Mouse (Mus musculus): ENCODE measurements around the gene Ugt1a1. TPM values are rescaled to one million over a fixed set of nuclear protein-coding genes. Genes with fewer than 3 reads are reported as not detected.

Ugt1a1 gene
- polyA plus RNA-seq, 1 experiment from 2014 or later = 1.2 TPM

GRCm38 (mm10) chr1:88240579-88240978, 28.8 kb downstream of the Ugt1a1 start:
- WGBS = 70% methylated on average over 4 of the region's 4 CpGs

GRCm38 (mm10) chr1:88243861-88244260, 32.1 kb downstream of the Ugt1a1 start:
- H3K27ac ChIP-seq = no peak overlapping the region
- no peaks in the 10 kb centered on the region for H3K4me1 ChIP-seq
- H3K9me3 ChIP-seq (replicated peaks) = peaks cover 64% of the 10 kb centered on the region
- WGBS = 63% methylated on average over 5 of the region's 5 CpGs
- no peaks in the 10 kb centered on the region for H3K27me3 ChIP-seq
- H3K4me2 ChIP-seq = no peak overlapping the region
- H3K4me3 ChIP-seq (replicated peaks) = no peak overlapping the region
- no peak overlapping the region for H3K9ac ChIP-seq
- no peak for ATAC-seq (replicated peaks; ENCODE audit: low FRiP score)
- H3K36me3 ChIP-seq = no peaks in the 10 kb centered on the region

More at GRCm38 (mm10) chr1:88240579-88240978, 28.8 kb downstream of the Ugt1a1 start:
- ATAC-seq (replicated peaks; ENCODE audit: low FRiP score) = no peak; the same call in 1 of the 2 replicates
- Histone ChIP-seq H3K27ac (no peak overlapping the region), H3K9me3 (replicated peaks) (peaks cover 72% of the 10 kb centered on the region), H3K9ac (no peak overlapping the region), H3K4me1 (no peaks in the 10 kb centered on the region), H3K27me3 (no peaks in the 10 kb centered on the region), H3K36me3 (no peaks in the 10 kb centered on the region), H3K4me2 (no peak overlapping the region), H3K4me3 (replicated peaks) (no peak overlapping the region)

- WGBS = 77% methylated on average over 6 of the region's 6 CpGs
- no peaks in the 10 kb centered on the region for H3K4me1 ChIP-seq
- no peaks in the 10 kb centered on the region for H3K27me3 ChIP-seq
- H3K9ac ChIP-seq = no peak overlapping the region
- no peak overlapping the region for H3K4me3 ChIP-seq (replicated peaks)
- no peaks in the 10 kb centered on the region for H3K36me3 ChIP-seq
- ATAC-seq (replicated peaks; ENCODE audit: low FRiP score) = no peak
- H3K9me3 ChIP-seq (replicated peaks) = peaks cover 65% of the 10 kb centered on the region
- H3K27ac ChIP-seq = no peak overlapping the region
- H3K4me2 ChIP-seq = no peak overlapping the region
Measured at GRCm38 (mm10) chr1:88245881-88246280, 34.1 kb downstream of the Ugt1a1 start.

- Histone ChIP-seq H3K27ac (no peak overlapping the region), H3K4me1 (no peaks in the 10 kb centered on the region), H3K36me3 (no peaks in the 10 kb centered on the region), H3K4me2 (no peak overlapping the region), H3K4me3 (replicated peaks) (no peak overlapping the region), H3K9me3 (replicated peaks) (peaks cover 67% of the 10 kb centered on the region), H3K9ac (no peak overlapping the region), H3K27me3 (no peaks in the 10 kb centered on the region)
- WGBS = 46% methylated on average over 6 of the region's 6 CpGs
- ATAC-seq (replicated peaks; ENCODE audit: low FRiP score) = no peak
Measured at GRCm38 (mm10) chr1:88246386-88246785, 34.6 kb downstream of the Ugt1a1 start.

GRCm38 (mm10) chr1:88247660-88248059, 35.9 kb downstream of the Ugt1a1 start:
- H3K4me3 ChIP-seq (replicated peaks) = no peak overlapping the region
- H3K27ac ChIP-seq = no peak overlapping the region
- H3K9ac ChIP-seq = no peak overlapping the region
- no peak for ATAC-seq (replicated peaks; ENCODE audit: low FRiP score)
- no peak overlapping the region for H3K4me2 ChIP-seq
- H3K9me3 ChIP-seq (replicated peaks) = peaks cover 64% of the 10 kb centered on the region
- H3K36me3 ChIP-seq = no peaks in the 10 kb centered on the region
- no peaks in the 10 kb centered on the region for H3K4me1 ChIP-seq
- no peaks in the 10 kb centered on the region for H3K27me3 ChIP-seq
- 52% methylated on average over 2 of the region's 2 CpGs for WGBS

- no peaks in the 10 kb centered on the region for H3K4me1 ChIP-seq
- WGBS = 72% methylated on average over 4 of the region's 4 CpGs
- no peak overlapping the region for H3K4me2 ChIP-seq
- H3K9ac ChIP-seq = no peak overlapping the region
- H3K4me3 ChIP-seq (replicated peaks) = no peak overlapping the region
- H3K27me3 ChIP-seq = no peaks in the 10 kb centered on the region
- H3K36me3 ChIP-seq = no peaks in the 10 kb centered on the region
- H3K9me3 ChIP-seq (replicated peaks) = peaks cover 57% of the 10 kb centered on the region
- no peak for ATAC-seq (replicated peaks; ENCODE audit: low FRiP score)
- no peak overlapping the region for H3K27ac ChIP-seq
Measured at GRCm38 (mm10) chr1:88248658-88249057, 36.9 kb downstream of the Ugt1a1 start.

- Histone ChIP-seq H3K27me3 (no peaks in the 10 kb centered on the region), H3K4me3 (replicated peaks) (no peak overlapping the region), H3K27ac (no peak overlapping the region), H3K4me1 (no peaks in the 10 kb centered on the region), H3K9me3 (replicated peaks) (peaks cover 52% of the 10 kb centered on the region), H3K36me3 (no peaks in the 10 kb centered on the region), H3K9ac (no peak overlapping the region), H3K4me2 (no peak overlapping the region)
- ATAC-seq (replicated peaks; ENCODE audit: low FRiP score) = no peak
- 79% methylated on average over 7 of the region's 7 CpGs for WGBS
Measured at GRCm38 (mm10) chr1:88249596-88249995, 37.8 kb downstream of the Ugt1a1 start.

- Histone ChIP-seq H3K4me1 (no peaks in the 10 kb centered on the region), H3K36me3 (no peaks in the 10 kb centered on the region), H3K9me3 (replicated peaks) (peaks cover 55% of the 10 kb centered on the region), H3K4me3 (replicated peaks) (no peak overlapping the region), H3K27me3 (no peaks in the 10 kb centered on the region), H3K4me2 (no peak overlapping the region), H3K27ac (no peak overlapping the region), H3K9ac (no peak overlapping the region)
- no peak for ATAC-seq (replicated peaks; ENCODE audit: low FRiP score)
- 85% methylated on average over 5 of the region's 5 CpGs for WGBS
Measured at GRCm38 (mm10) chr1:88250023-88250422, 38.3 kb downstream of the Ugt1a1 start.

GRCm38 (mm10) chr1:88253106-88253505, 41.3 kb downstream of the Ugt1a1 start:
- Histone ChIP-seq H3K36me3 (no peaks in the 10 kb centered on the region), H3K27me3 (no peaks in the 10 kb centered on the region), H3K9ac (no peak overlapping the region), H3K4me2 (no peak overlapping the region), H3K27ac (no peak overlapping the region), H3K4me1 (no peaks in the 10 kb centered on the region), H3K4me3 (replicated peaks) (no peak overlapping the region), H3K9me3 (replicated peaks) (peaks cover 55% of the 10 kb centered on the region)
- 65% methylated on average over 8 of the region's 8 CpGs for WGBS
- no peak for ATAC-seq (replicated peaks; ENCODE audit: low FRiP score)

GRCm38 (mm10) chr1:88253540-88253939, 41.8 kb downstream of the Ugt1a1 start:
- ATAC-seq (replicated peaks; ENCODE audit: low FRiP score) = no peak
- 71% methylated on average over 6 of the region's 6 CpGs for WGBS
- no peak overlapping the region for H3K4me2 ChIP-seq
- H3K4me1 ChIP-seq = no peaks in the 10 kb centered on the region
- H3K4me3 ChIP-seq (replicated peaks) = no peak overlapping the region
- no peaks in the 10 kb centered on the region for H3K36me3 ChIP-seq
- no peaks in the 10 kb centered on the region for H3K27me3 ChIP-seq
- no peak overlapping the region for H3K9ac ChIP-seq
- H3K27ac ChIP-seq = no peak overlapping the region
- peaks cover 51% of the 10 kb centered on the region for H3K9me3 ChIP-seq (replicated peaks)

GRCm38 (mm10) chr1:88254793-88255465, 43.2 kb downstream of the Ugt1a1 start:
- Histone ChIP-seq H3K9ac (no peak overlapping the region), H3K27ac (no peak overlapping the region), H3K27me3 (no peaks in the 10 kb centered on the region), H3K4me2 (no peak overlapping the region), H3K36me3 (peaks cover 3% of the 10 kb centered on the region), H3K4me1 (peaks cover 10% of the 10 kb centered on the region), H3K9me3 (replicated peaks) (peaks cover 37% of the 10 kb centered on the region), H3K4me3 (replicated peaks) (no peak overlapping the region)
- 86% methylated on average over 12 of the region's 12 CpGs for WGBS
- ATAC-seq (replicated peaks; ENCODE audit: low FRiP score) = no peak

- Histone ChIP-seq H3K4me1 (peaks cover 13% of the 10 kb centered on the region), H3K4me3 (replicated peaks) (no peak overlapping the region), H3K9me3 (replicated peaks) (peaks cover 32% of the 10 kb centered on the region), H3K9ac (no peak overlapping the region), H3K4me2 (no peak overlapping the region), H3K27me3 (no peaks in the 10 kb centered on the region), H3K27ac (no peak overlapping the region), H3K36me3 (peaks cover 9% of the 10 kb centered on the region)
- no peak for ATAC-seq (replicated peaks; ENCODE audit: low FRiP score)
- WGBS = 54% methylated on average over 2 of the region's 2 CpGs
Measured at GRCm38 (mm10) chr1:88255466-88255857, 43.7 kb downstream of the Ugt1a1 start.

Measured in kidney, embryonic 15.5 days (tissue).